Mouse (Mus musculus) hindbrain, postnatal 0 days (tissue): ENCODE measurements around the gene N4bp2l2. TPM values are rescaled to one million over a fixed set of nuclear protein-coding genes. Genes with fewer than 3 reads are reported as not detected.

ENCODE experiments used
- ATAC-seq: fragments of 200-750 bp; cut with Nextera tagmentation; 2 replicates; pipeline ENCODE4 v1.8.0; 2017; ENCODE audit warnings: mild to moderate bottlenecking, moderate TSS enrichment, moderate library complexity
- DNase-seq: peaks from one replicate; pipeline ENCODE4 v3.0.0-alpha.2; 2015; ENCODE audit warnings: low spot score
- H3K27ac ChIP-seq: fragments of 300-500 bp; sonication (generic); 2 replicates; pipeline ENCODE4 v1.5.1; 2014; ENCODE audit warnings: mild to moderate bottlenecking
- H3K27me3 ChIP-seq: fragments of 300-500 bp; sonication (generic); 2 replicates; pipeline ENCODE4 v1.6.1; 2014; ENCODE audit warnings: low read length, mixed read lengths; ENCODE audit not compliant: insufficient read depth
- H3K36me3 ChIP-seq: fragments of 300-500 bp; sonication (generic); 2 replicates; pipeline ENCODE4 v1.6.1; 2014; ENCODE audit warnings: low read length, mixed read lengths; ENCODE audit not compliant: insufficient read depth
- H3K4me1 ChIP-seq: fragments of 300-500 bp; sonication (generic); 2 replicates; pipeline ENCODE4 v1.6.1; 2014; ENCODE audit warnings: antibody characterized with exemption, low read length, mixed read lengths; ENCODE audit not compliant: insufficient read depth
- H3K4me2 ChIP-seq: fragments of 300-500 bp; sonication (generic); 2 replicates; pipeline ENCODE4 v1.6.1; 2014; ENCODE audit warnings: low read depth, mild to moderate bottlenecking, low read length, moderate library complexity, mixed read lengths
- H3K4me3 ChIP-seq: fragments of 300-500 bp; sonication (generic); 2 replicates; pipeline ENCODE4 v1.5.1; 2014; ENCODE audit warnings: low read length
- H3K9ac ChIP-seq: fragments of 300-500 bp; sonication (generic); replicated peaks from 2 replicates; pipeline ENCODE4 v1.6.1; 2014; ENCODE audit warnings: mild to moderate bottlenecking, low read length, moderate library complexity, mixed read lengths
- H3K9me3 ChIP-seq: fragments of 300-500 bp; sonication (generic); 2 replicates; pipeline ENCODE4 v1.6.1; 2016; ENCODE audit warnings: low read length, mixed read lengths
- CTCF ChIP-seq: IDR thresholded peaks from 2 replicates; pipeline ENCODE4 v1.5.1; 2016; ENCODE audit warnings: antibody characterized with exemption, control low read depth, low read depth
- WGBS: fragments of 180-500 bp; shearing (Covaris S2); extraction: QIAGEN DNeasy Blood & Tissue Kit; methylation state at CpG from one replicate; pipeline ENCODE4 v1.1.7; 2014; 5-methylcytosine and 5-hydroxymethylcytosine counted together
- polyA plus RNA-seq: library from polyadenylated mRNA; unstranded; fragments of >200 nt; fragmentation: Nextera tagmentation; extraction: Ambion mirVana; gene quantifications from 2 replicates; pipeline ENCODE4 v1.2.1, GENCODE M21; 2015
- total RNA-seq: library from RNA; depleted of rRNA; stranded (reverse); fragments of >200 nt; gene quantifications from 2 replicates; pipeline ENCODE4 v1.2.3, GENCODE M21; 2014; rRNA removed

The N4bp2l2 gene
- total and polyA plus RNA-seq, 2 experiments from 2014 or later = 31.5 to 37.6 TPM

DNA sequence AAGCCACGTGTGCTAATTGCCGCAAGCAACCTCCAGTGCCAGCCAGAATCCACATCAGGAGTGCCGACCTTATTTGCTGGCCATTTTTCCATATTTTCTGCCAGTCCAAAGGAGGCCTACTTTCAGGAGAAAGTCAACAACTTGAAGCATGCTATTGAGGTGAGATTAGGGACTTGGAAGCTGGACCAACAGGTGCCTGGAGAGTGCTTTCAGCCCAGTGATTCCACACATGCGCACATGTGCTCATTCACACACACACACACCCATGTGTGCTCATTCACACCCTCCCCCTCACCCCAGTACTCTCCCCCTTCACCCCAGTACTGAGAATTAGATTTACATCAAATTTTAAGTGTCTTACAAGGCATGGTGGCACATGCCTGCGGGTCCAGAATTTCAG lies 99.0 kb downstream of the N4bp2l2 start:
- Histone ChIP-seq H3K9me3 (no peaks in the 10 kb centered on the region), H3K9ac (no peak overlapping the region), H3K4me2 (no peak overlapping the region), H3K27ac (no peak overlapping the region), H3K36me3 (peaks cover 6% of the 10 kb centered on the region; the same call in 1 of the 2 replicates), H3K27me3 (no peaks in the 10 kb centered on the region), H3K4me3 (no peak overlapping the region), H3K4me1 (no peaks in the 10 kb centered on the region)
- no peak for DNase-seq
- no peak for TF ChIP-seq CTCF
- WGBS = 90% methylated on average over 5 of the region's 5 CpGs
- ATAC-seq = no peak

DNA sequence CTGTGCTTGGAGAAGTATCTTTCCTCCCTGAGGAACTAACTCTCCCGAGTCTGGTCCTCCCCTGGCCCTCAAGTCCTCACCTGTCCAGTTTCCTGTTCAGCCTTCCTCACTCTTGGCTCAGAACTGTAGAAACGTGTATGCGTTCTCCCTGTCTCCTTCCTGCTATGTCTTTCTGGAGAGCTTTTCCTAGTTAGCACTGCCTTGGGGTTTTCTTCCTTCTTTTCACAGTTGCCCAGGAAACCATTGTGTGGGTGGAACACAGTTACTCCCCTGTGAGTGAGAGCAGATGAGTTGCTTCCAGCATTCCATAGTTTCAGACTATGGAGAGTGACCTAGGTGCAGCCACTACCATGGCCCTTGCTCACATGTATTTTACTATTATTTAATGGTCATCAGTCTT lies 99.8 kb downstream of the N4bp2l2 start:
- H3K9ac ChIP-seq = no peak overlapping the region
- WGBS = 32% methylated on average over 3 of the region's 3 CpGs
- TF ChIP-seq CTCF = no peak
- H3K4me2 ChIP-seq = no peak overlapping the region
- DNase-seq (peak; percentile 10), ATAC-seq (no peak)
- no peaks in the 10 kb centered on the region for H3K27me3 ChIP-seq
- H3K36me3 ChIP-seq = peaks cover 6% of the 10 kb centered on the region; the same call in 1 of the 2 replicates
- no peak overlapping the region for H3K4me3 ChIP-seq
- H3K27ac ChIP-seq = 0 out of 2 replicates have a peak overlapping the region, but pooled peaks have one; percentile 41
- H3K4me1 ChIP-seq = no peaks in the 10 kb centered on the region
- no peaks in the 10 kb centered on the region for H3K9me3 ChIP-seq

DNA sequence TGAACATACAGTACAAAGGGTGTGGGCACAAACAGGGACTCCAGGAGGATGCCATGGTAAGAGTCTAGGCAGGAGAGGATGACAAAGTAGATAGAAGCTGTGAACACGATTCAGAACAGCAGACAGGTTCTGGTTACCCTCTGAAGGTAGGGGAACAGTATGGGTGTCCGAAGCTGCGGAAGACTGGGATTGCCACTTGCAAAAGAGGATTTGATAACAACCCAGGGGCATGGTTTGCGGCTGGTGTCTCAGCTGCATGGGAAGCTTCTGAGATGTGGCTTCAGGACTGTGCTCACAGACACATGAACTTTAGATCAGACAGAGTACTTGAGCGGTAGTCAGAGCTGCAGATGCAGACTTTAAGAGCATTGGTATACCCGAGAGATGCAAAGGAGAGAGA lies 101.6 kb downstream of the N4bp2l2 start:
- Histone ChIP-seq H3K27ac (no peak overlapping the region), H3K4me3 (no peak overlapping the region), H3K36me3 (peaks cover 17% of the 10 kb centered on the region), H3K27me3 (no peaks in the 10 kb centered on the region), H3K4me1 (no peaks in the 10 kb centered on the region), H3K9ac (no peak overlapping the region), H3K4me2 (no peak overlapping the region), H3K9me3 (no peaks in the 10 kb centered on the region)
- TF ChIP-seq CTCF = no peak
- DNase-seq = no peak
- WGBS = 97% methylated on average over 6 of the region's 6 CpGs
- ATAC-seq = no peak

DNA sequence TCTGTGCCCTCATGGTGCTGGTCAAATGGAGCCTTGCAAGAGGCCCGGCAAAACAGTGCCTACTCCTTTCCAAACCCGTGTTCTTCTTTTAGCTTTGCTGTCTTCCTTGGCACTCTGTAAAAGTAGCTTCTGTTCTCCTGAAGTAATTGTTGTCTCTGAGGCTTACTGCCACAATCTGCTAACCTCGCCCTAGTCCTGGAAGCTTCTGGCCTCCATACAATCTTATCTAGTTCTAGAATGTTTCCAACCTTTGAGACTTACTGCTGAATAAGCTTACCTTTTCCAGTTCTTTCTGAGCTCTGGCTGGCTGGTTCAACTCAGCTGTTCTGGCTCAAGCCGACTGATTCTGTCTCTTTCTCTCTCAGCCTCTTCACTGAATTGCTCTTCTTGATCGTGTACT lies 104.2 kb downstream of the N4bp2l2 start:
- Histone ChIP-seq H3K27me3 (no peaks in the 10 kb centered on the region), H3K4me2 (no peak overlapping the region), H3K9me3 (no peaks in the 10 kb centered on the region), H3K4me1 (no peaks in the 10 kb centered on the region), H3K27ac (no peak overlapping the region), H3K9ac (no peak overlapping the region), H3K36me3 (peaks cover 21% of the 10 kb centered on the region), H3K4me3 (no peak overlapping the region)
- DNase-seq (no peak), ATAC-seq (no peak)
- no peak for TF ChIP-seq CTCF
- WGBS = 88% methylated on average over 5 of the region's 5 CpGs

DNA sequence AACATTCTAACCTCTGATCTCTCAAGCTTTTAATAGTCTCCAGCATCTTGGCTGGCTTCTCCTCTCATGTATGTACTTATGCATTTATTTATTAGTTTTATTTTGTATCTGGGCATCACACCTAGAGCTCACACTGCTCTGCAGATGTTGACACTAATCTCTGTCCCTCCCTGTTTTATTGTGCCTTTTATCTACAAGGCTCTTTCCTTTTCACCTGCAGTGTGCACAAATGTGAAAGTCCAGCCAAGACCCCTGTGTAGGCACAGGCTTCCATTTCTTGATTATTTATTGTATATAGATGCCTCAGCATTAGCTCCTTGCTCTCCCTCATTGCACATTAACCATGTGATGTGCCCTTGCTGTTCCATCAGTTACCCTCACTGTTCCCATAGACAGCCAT lies 104.6 kb downstream of the N4bp2l2 start:
- no peaks in the 10 kb centered on the region for H3K27me3 ChIP-seq
- peaks cover 21% of the 10 kb centered on the region for H3K36me3 ChIP-seq
- DNase-seq = no peak
- H3K4me3 ChIP-seq = no peak overlapping the region
- no peak overlapping the region for H3K4me2 ChIP-seq
- ATAC-seq = no peak
- H3K27ac ChIP-seq = no peak overlapping the region
- H3K9me3 ChIP-seq = no peaks in the 10 kb centered on the region
- TF ChIP-seq CTCF = no peak
- H3K4me1 ChIP-seq = no peaks in the 10 kb centered on the region
- H3K9ac ChIP-seq = no peak overlapping the region

DNA sequence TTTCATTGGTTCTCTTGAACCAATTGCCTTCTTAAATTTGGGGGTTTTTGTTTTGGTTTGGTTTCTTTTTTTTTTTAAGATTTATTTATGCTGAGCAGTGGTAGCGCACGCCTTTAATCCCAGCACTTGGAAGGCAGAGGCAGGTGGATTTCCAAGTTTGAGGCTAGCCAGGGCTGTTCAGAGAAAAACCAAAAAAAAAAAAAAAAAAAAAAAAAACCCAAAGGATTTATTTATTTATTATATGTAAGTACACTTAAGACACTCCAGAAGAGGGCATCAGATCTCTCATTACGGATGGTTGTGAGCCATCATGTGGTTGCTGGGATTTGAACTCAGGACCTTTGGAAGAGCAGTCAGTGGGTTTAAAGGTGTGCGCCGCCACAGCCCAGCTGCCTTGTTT lies 105.1 kb downstream of the N4bp2l2 start:
- H3K27me3 ChIP-seq = no peaks in the 10 kb centered on the region
- H3K4me3 ChIP-seq = no peak overlapping the region
- no peak overlapping the region for H3K4me2 ChIP-seq
- no peak overlapping the region for H3K27ac ChIP-seq
- H3K9me3 ChIP-seq = no peaks in the 10 kb centered on the region
- H3K4me1 ChIP-seq = no peaks in the 10 kb centered on the region
- DNase-seq = no peak
- H3K36me3 ChIP-seq = peaks cover 21% of the 10 kb centered on the region
- no peak for TF ChIP-seq CTCF
- WGBS = 95% methylated on average over 5 of the region's 5 CpGs
- no peak overlapping the region for H3K9ac ChIP-seq
- ATAC-seq = no peak

DNA sequence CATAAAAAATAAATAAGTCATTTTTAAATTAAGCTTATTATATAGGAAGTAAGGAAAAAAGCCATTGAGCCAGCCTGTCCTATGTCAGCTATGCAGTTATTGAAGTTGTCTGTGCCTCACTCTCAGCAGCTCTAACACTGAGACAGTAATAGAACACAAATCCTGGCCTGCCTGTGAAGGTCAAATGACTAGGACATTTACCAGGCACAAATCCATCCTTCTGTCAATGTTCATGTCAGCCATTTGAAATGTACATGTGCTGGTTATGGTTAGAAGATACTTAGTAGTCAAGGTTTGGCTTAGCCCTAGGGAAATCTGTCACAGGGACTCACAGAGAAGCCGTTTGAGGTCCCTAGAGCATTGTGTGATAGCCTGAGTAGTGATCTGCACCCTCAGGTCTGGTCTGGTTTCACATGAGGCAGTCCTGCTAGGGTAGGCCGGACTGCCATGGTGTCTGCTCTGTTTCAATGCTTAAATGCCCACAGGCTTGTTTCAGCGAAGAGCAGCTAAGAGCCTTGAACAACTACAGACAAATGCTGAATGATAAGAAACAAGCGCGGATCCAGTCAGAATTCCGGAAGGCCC lies 106.4 kb downstream of the N4bp2l2 start:
- WGBS = 89% methylated on average over 6 of the region's 6 CpGs
- Histone ChIP-seq H3K27ac (no peak overlapping the region), H3K9ac (no peak overlapping the region), H3K36me3 (peaks cover 21% of the 10 kb centered on the region), H3K4me2 (no peak overlapping the region), H3K27me3 (no peaks in the 10 kb centered on the region), H3K9me3 (no peaks in the 10 kb centered on the region), H3K4me1 (no peaks in the 10 kb centered on the region), H3K4me3 (no peak overlapping the region)
- TF ChIP-seq CTCF = no peak
- no peak for ATAC-seq
- DNase-seq = no peak

Other genes with a start within 250 kb of the N4bp2l2 start
- not detected in 2 replicates for gene Zar1l, start 148.0 kb downstream of the N4bp2l2 start, total RNA-seq
- gene Zar1l, start 148.0 kb downstream of the N4bp2l2 start, polyA plus RNA-seq = 0.28 TPM in 1 of 2 replicates, not detected in the other
- gene Brca2, start 143.6 kb downstream of the N4bp2l2 start, total RNA-seq = 4.8 and 29.4 TPM in 2 replicates
- 14.5 and 18.9 TPM in 2 replicates for gene Brca2, start 143.6 kb downstream of the N4bp2l2 start, polyA plus RNA-seq
- 14.1 and 21.6 TPM in 2 replicates for gene N4bp2l1, start 69.0 kb downstream of the N4bp2l2 start, total RNA-seq
- gene N4bp2l1, start 69.0 kb downstream of the N4bp2l2 start, polyA plus RNA-seq = 33.3 and 34.5 TPM in 2 replicates
- gene Pds5b, start 7.6 kb upstream of the N4bp2l2 start, total RNA-seq = 34.5 and 38.5 TPM in 2 replicates
- 19.4 and 19.8 TPM in 2 replicates for gene Pds5b, start 7.6 kb upstream of the N4bp2l2 start, polyA plus RNA-seq